Mouse (Mus musculus) granulocyte monocyte progenitor cell, adult 5-6 weeks (primary cell): ENCODE results near the gene Rpe. TPM values are rescaled to one million over a fixed set of nuclear protein-coding genes. Genes with fewer than 3 reads are reported as not detected.

ENCODE experiments used
- ATAC-seq: replicated peaks from 2 replicates; pipeline ENCODE4 v1.8.0; 2016; ENCODE audit warnings: mild to moderate bottlenecking, moderate TSS enrichment, inconsistent platforms; ENCODE audit not compliant: poor library complexity, severe bottlenecking
- total RNA-seq, 2 experiments: library from RNA; stranded (forward) in 1 of 2; stranded (reverse) in 1 of 2; fragments of 200-712, 200-1000 nt in 1 of 2; fragments of >200 nt in 1 of 2; fragmentation: Nextera tagmentation in 1 of 2; gene quantifications; 2 replicates each; pipeline ENCODE4 v1.2.3; 2014 to 2017

Gene Rpe
- total RNA-seq, 2 experiments from 2014 or later: 57.0 to 81.7 TPM

DNA sequence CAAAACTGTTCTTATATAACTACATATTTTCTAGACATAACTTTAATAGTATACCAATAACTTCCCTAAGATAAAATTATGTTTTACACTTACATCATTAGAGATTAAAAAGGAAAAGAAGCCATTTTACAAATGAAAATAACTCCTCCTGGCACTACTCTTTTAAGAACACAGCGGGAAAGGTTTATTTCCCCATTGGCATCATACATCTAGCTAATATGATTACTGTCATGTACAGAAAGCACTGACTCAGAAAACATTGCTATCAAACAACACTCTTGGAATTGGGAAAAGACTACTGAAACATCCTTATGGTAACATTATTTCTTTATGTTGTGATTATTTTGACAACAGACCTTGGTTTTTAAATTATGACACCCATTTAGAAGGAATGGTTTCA, 68.1 kb downstream of the Rpe start:
- ATAC-seq: no peak

Other genes with a start within 250 kb of the Rpe start
- gene Unc80, start 232.5 kb upstream of the Rpe start, total RNA-seq (2014; fragmentation: Nextera tagmentation): not detected in 2 replicates
- gene Unc80, start 232.5 kb upstream of the Rpe start, total RNA-seq (2017): 0.47 TPM in 1 of 2 replicates, not detected in the other
- 22.5 and 28.0 TPM in 2 replicates for gene Kansl1l, start 116.7 kb downstream of the Rpe start, total RNA-seq (2014; fragmentation: Nextera tagmentation)
- 29.3 and 30.8 TPM in 2 replicates for gene Kansl1l, start 116.7 kb downstream of the Rpe start, total RNA-seq (2017)
- gene Acadl, start 162.4 kb downstream of the Rpe start, total RNA-seq (2014; fragmentation: Nextera tagmentation): 55.5 and 62.8 TPM in 2 replicates
- 50.5 and 52.5 TPM in 2 replicates for gene Acadl, start 162.4 kb downstream of the Rpe start, total RNA-seq (2017)
- gene Myl1, start 244.6 kb downstream of the Rpe start, total RNA-seq (2014; fragmentation: Nextera tagmentation): not detected in 2 replicates
- not detected in 2 replicates for gene Myl1, start 244.6 kb downstream of the Rpe start, total RNA-seq (2017)